Mouse (Mus musculus) spleen, adult 2 months (tissue): Measurements from ENCODE around the gene Sumf2.

ENCODE experiments used
- CTCF ChIP-seq: fragments of 200-500 bp; IDR thresholded peaks from 2 replicates; pipeline ENCODE4 v1.5.1; 2011; ENCODE audit warnings: mild to moderate bottlenecking, inconsistent platforms; ENCODE audit not compliant: insufficient read depth, insufficient read length, insufficient replicate concordance; ENCODE audit errors: extremely low read depth
- POLR2A ChIP-seq: fragments of 200-500 bp; IDR thresholded peaks from 2 replicates; pipeline ENCODE4 v1.6.1; 2011; ENCODE audit warnings: low read depth, low read length, inconsistent platforms

GRCm38 (mm10) chr5:129898449-129898848 lies 51.7 kb downstream of the Sumf2 start, which contains the start of gene Phkg1:
- no peak for TF ChIP-seq CTCF
- TF ChIP-seq POLR2A = no peak
